Mouse (Mus musculus): Measurements from ENCODE around the gene Ldb2. TPM values are rescaled to one million over a fixed set of nuclear protein-coding genes. Genes with fewer than 3 reads are reported as not detected.

The Ldb2 gene
- polyA plus RNA-seq, 2 experiments = 2.0 to 4.2 TPM

GRCm38 (mm10) chr5:44548468-44548867 is 251.0 kb downstream of the Ldb2 start:
- WGBS (ENCODE audit: insufficient replicate concordance) = 72% methylated on average over 11 of the region's 11 CpGs

GRCm38 (mm10) chr5:44543472-44544132 is 255.9 kb downstream of the Ldb2 start:
- no peak for ATAC-seq (ENCODE audit: insufficient read depth)
- Histone ChIP-seq H3K9ac (replicated peaks) (no peak overlapping the region), H3K9me3 (ENCODE audit: control insufficient read depth, low read length) (no peaks in the 10 kb centered on the region), H3K27me3 (ENCODE audit: control insufficient read depth, insufficient read depth, low read length) (no peaks in the 10 kb centered on the region), H3K27ac (no peak overlapping the region), H3K4me2 (ENCODE audit: low read depth) (no peak overlapping the region), H3K36me3 (replicated peaks; ENCODE audit: control insufficient read depth, insufficient read depth, low read depth) (no peaks in the 10 kb centered on the region), H3K4me3 (ENCODE audit: insufficient read depth in 1 of 2, low read depth in 2 of 2, low read length in 2 of 2) (no peak overlapping the region), H3K4me1 (replicated peaks; ENCODE audit: control insufficient read depth in 2 of 2, insufficient read depth in 2 of 2, low read length in 1 of 2) (no peaks in the 10 kb centered on the region)
- no peak for DNase-seq (ENCODE audit: low read depth in 3 of 3, low spot score in 3 of 3)
- TF ChIP-seq EP300 (IDR thresholded peaks at IDR 0.05; ENCODE audit: low read depth) = no peak
- TF ChIP-seq CTCF (IDR thresholded peaks at IDR 0.05; ENCODE audit: low read depth) = no peak
- WGBS (ENCODE audit: insufficient replicate concordance) = 72% methylated on average over 2 of the region's 2 CpGs

More at GRCm38 (mm10) chr5:44548468-44548867, 251.0 kb downstream of the Ldb2 start:
- no peaks in the 10 kb centered on the region for H3K9me3 ChIP-seq (ENCODE audit: control insufficient read depth, low read length)
- no peak overlapping the region for H3K27ac ChIP-seq
- no peak overlapping the region for H3K4me3 ChIP-seq (ENCODE audit: insufficient read depth in 1 of 2, low read depth in 2 of 2, low read length in 2 of 2)
- no peak overlapping the region for H3K9ac ChIP-seq (replicated peaks)
- no peaks in the 10 kb centered on the region for H3K4me1 ChIP-seq (replicated peaks; ENCODE audit: control insufficient read depth in 2 of 2, insufficient read depth in 2 of 2, low read length in 1 of 2)
- ATAC-seq (ENCODE audit: insufficient read depth) (no peak), DNase-seq (ENCODE audit: low read depth in 3 of 3, low spot score in 3 of 3) (no peak)
- no peaks in the 10 kb centered on the region for H3K27me3 ChIP-seq (ENCODE audit: control insufficient read depth, insufficient read depth, low read length)
- H3K36me3 ChIP-seq (replicated peaks; ENCODE audit: control insufficient read depth, insufficient read depth, low read depth) = no peaks in the 10 kb centered on the region
- H3K4me2 ChIP-seq (ENCODE audit: low read depth) = no peak overlapping the region
- no peak for TF ChIP-seq CTCF (IDR thresholded peaks at IDR 0.05; ENCODE audit: low read depth)
- TF ChIP-seq EP300 (IDR thresholded peaks at IDR 0.05; ENCODE audit: low read depth) = no peak

- H3K9ac ChIP-seq (replicated peaks) = no peak overlapping the region
- DNase-seq (ENCODE audit: low read depth in 3 of 3, low spot score in 3 of 3) = no peak
- TF ChIP-seq EP300 (IDR thresholded peaks at IDR 0.05; ENCODE audit: low read depth) (no peak), CTCF (IDR thresholded peaks at IDR 0.05; ENCODE audit: low read depth) (no peak)
These were observed 257.7 kb downstream of the Ldb2 start for GRCm38 (mm10) chr5:44541748-44542147.

GRCm38 (mm10) chr5:44538687-44539086 is 260.8 kb downstream of the Ldb2 start:
- ATAC-seq (ENCODE audit: insufficient read depth) = no peak
- H3K9ac ChIP-seq (replicated peaks) = no peak overlapping the region
- H3K4me1 ChIP-seq (replicated peaks; ENCODE audit: control insufficient read depth in 2 of 2, insufficient read depth in 2 of 2, low read length in 1 of 2) = no peaks in the 10 kb centered on the region
- H3K4me2 ChIP-seq (ENCODE audit: low read depth) = no peak overlapping the region
- no peaks in the 10 kb centered on the region for H3K36me3 ChIP-seq (replicated peaks; ENCODE audit: control insufficient read depth, insufficient read depth, low read depth)
- no peak overlapping the region for H3K27ac ChIP-seq
- no peak for DNase-seq (ENCODE audit: low read depth in 3 of 3, low spot score in 3 of 3)
- TF ChIP-seq EP300 (IDR thresholded peaks at IDR 0.05; ENCODE audit: low read depth) = no peak
- TF ChIP-seq CTCF (IDR thresholded peaks at IDR 0.05; ENCODE audit: low read depth) = no peak
- no peaks in the 10 kb centered on the region for H3K27me3 ChIP-seq (ENCODE audit: control insufficient read depth, insufficient read depth, low read length)
- no peaks in the 10 kb centered on the region for H3K9me3 ChIP-seq (ENCODE audit: control insufficient read depth, low read length)
- 67% methylated on average over 2 of the region's 2 CpGs for WGBS (ENCODE audit: insufficient replicate concordance)
- no peak overlapping the region for H3K4me3 ChIP-seq (ENCODE audit: insufficient read depth in 1 of 2, low read depth in 2 of 2, low read length in 2 of 2)

More at GRCm38 (mm10) chr5:44541748-44542147, 257.7 kb downstream of the Ldb2 start:
- ATAC-seq (ENCODE audit: insufficient read depth) = no peak
- Histone ChIP-seq H3K36me3 (replicated peaks; ENCODE audit: control insufficient read depth, insufficient read depth, low read depth) (no peaks in the 10 kb centered on the region), H3K27ac (no peak overlapping the region), H3K4me1 (replicated peaks; ENCODE audit: control insufficient read depth in 2 of 2, insufficient read depth in 2 of 2, low read length in 1 of 2) (no peaks in the 10 kb centered on the region), H3K4me3 (ENCODE audit: insufficient read depth in 1 of 2, low read depth in 2 of 2, low read length in 2 of 2) (no peak overlapping the region), H3K4me2 (ENCODE audit: low read depth) (no peak overlapping the region), H3K27me3 (ENCODE audit: control insufficient read depth, insufficient read depth, low read length) (no peaks in the 10 kb centered on the region), H3K9me3 (ENCODE audit: control insufficient read depth, low read length) (no peaks in the 10 kb centered on the region)
- 67% methylated on average over 9 of the region's 9 CpGs for WGBS (ENCODE audit: insufficient replicate concordance)

GRCm38 (mm10) chr5:44538000-44538395 is 261.5 kb downstream of the Ldb2 start:
- Histone ChIP-seq H3K27ac (no peak overlapping the region), H3K4me1 (replicated peaks; ENCODE audit: control insufficient read depth in 2 of 2, insufficient read depth in 2 of 2, low read length in 1 of 2) (no peaks in the 10 kb centered on the region), H3K4me3 (ENCODE audit: insufficient read depth in 1 of 2, low read depth in 2 of 2, low read length in 2 of 2) (no peak overlapping the region), H3K4me2 (ENCODE audit: low read depth) (no peak overlapping the region), H3K27me3 (ENCODE audit: control insufficient read depth, insufficient read depth, low read length) (no peaks in the 10 kb centered on the region), H3K9me3 (ENCODE audit: control insufficient read depth, low read length) (no peaks in the 10 kb centered on the region), H3K9ac (replicated peaks) (no peak overlapping the region), H3K36me3 (replicated peaks; ENCODE audit: control insufficient read depth, insufficient read depth, low read depth) (no peaks in the 10 kb centered on the region)
- no peak for ATAC-seq (ENCODE audit: insufficient read depth)
- WGBS (ENCODE audit: insufficient replicate concordance) = 54% methylated on average over 5 of the region's 5 CpGs
- TF ChIP-seq CTCF (IDR thresholded peaks at IDR 0.05; ENCODE audit: low read depth) = no peak
- TF ChIP-seq EP300 (IDR thresholded peaks at IDR 0.05; ENCODE audit: low read depth) = no peak
- no peak for DNase-seq (ENCODE audit: low read depth in 3 of 3, low spot score in 3 of 3)
